ENCODE assay signal across 12 mouse cellular contexts in the genomic region with DNA sequence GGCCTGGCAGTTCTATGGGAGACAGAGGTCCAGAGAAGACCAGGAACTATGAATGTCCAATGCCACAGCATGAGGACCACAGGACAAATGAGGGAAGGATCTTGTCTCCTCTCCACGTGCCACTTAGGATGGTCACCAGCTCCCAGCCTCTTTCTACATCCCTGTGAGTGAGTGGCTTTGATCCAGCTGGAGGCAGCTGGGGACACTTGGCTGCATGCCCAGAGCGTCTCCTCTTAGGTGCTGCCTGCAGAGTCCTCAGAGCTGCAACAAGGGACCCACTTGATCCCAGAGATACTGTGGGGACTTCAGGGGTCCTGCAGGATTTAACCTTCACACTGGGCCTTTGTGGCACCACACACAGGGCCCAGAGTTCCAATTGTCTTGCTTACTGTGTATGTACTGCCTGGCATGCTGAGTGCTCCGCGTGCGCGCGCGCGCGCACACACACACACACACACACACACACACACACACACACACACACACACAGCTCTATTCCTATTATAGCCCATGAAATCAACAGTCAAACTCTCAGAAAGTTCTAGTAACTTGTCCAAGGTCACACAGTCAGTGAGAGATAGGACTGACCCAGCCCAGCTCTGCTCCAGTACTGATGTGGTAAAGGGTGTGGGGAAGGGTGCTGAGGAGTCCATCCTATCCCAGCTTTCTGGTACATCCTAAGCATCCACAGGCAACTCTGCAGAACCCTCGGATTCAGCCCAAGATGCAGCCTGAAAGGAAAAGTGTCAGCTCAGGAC. TPM values are rescaled to one million over a fixed set of nuclear protein-coding genes. Genes with fewer than 3 reads are reported as not detected.
DNase-seq lines count a peak whose midpoint lies in the region; ATAC-seq and TF ChIP-seq lines count a peak whose summit lies in the region.
"Had no signal": no experiment of that assay in that cellular context is flagged by ENCODE, and none has a peak within 500 bp of the region (broad histone marks: within the 10 kb centered on the region; RNA-seq: fewer than 3 reads in every experiment).

No protein-coding gene starts in this region.

- TF ChIP-seq RAD21 in MEL (IDR thresholded peaks at IDR 0.05; ENCODE audit: low read depth, low read length), result no peak

- no peaks in the 10 kb centered on the region for H3K27me3 ChIP-seq in MEL (ENCODE audit: control insufficient read depth in 1 of 2, insufficient read depth in 2 of 2, low read length in 2 of 2)
- H3K27me3 ChIP-seq in heart, embryonic 12.5 days (replicated peaks), result peaks cover 11% of the 10 kb centered on the region

- no peak for TF ChIP-seq EP300 in MEL (IDR thresholded peaks at IDR 0.05; ENCODE audit: low read depth in 1 of 2, low read length in 2 of 2)

- H3K9ac ChIP-seq in MEL (ENCODE audit: control insufficient read depth, low read depth, low read length, poor library complexity, severe bottlenecking), result no peak overlapping the region
- H3K9ac ChIP-seq in heart, embryonic 12.5 days, result no peak overlapping the region

- H3K79me2 ChIP-seq in MEL (ENCODE audit: control insufficient read depth, insufficient read depth, low read length, poor library complexity), result no peaks in the 10 kb centered on the region

- H3K4me3 ChIP-seq in MEL (ENCODE audit: control insufficient read depth in 1 of 2, insufficient read depth in 1 of 2, low read depth in 2 of 2, low read length in 2 of 2), result no peak overlapping the region
- no peak overlapping the region for H3K4me3 ChIP-seq in heart, embryonic 12.5 days

- H3K4me2 ChIP-seq in heart, embryonic 12.5 days, result no peak overlapping the region

- no peak for TF ChIP-seq POLR2A in MEL (IDR thresholded peaks at IDR 0.05; ENCODE audit: control insufficient read depth in 1 of 2, insufficient read depth in 1 of 2, low read depth in 1 of 2, low read length in 2 of 2, poor library complexity in 1 of 2)

- no peak for TF ChIP-seq CTCF in MEL (IDR thresholded peaks at IDR 0.05 in 2 of 3, conservative IDR thresholded peaks at IDR 0.05 in 1 of 3; ENCODE audit: control insufficient read depth in 1 of 3, insufficient read depth in 1 of 3, low read depth in 2 of 3, low read length in 3 of 3, poor library complexity in 1 of 3, severe bottlenecking in 1 of 3)

- no peak overlapping the region for H3K27ac ChIP-seq in MEL (ENCODE audit: control insufficient read depth, low read depth, low read length)
- no peak overlapping the region for H3K27ac ChIP-seq in heart, embryonic 12.5 days (ENCODE audit: poor library complexity, severe bottlenecking)

- no peaks in the 10 kb centered on the region for H3K4me1 ChIP-seq in MEL (ENCODE audit: control insufficient read depth in 1 of 2, insufficient read depth in 2 of 2, low read length in 2 of 2)
- peaks cover 11% of the 10 kb centered on the region for H3K4me1 ChIP-seq in heart, embryonic 12.5 days (replicated peaks)

- ATAC-seq in heart, embryonic 12.5 days (ENCODE audit: insufficient number of reproducible peaks, low FRiP score), result 0 out of 2 replicates have a peak, but pooled peaks have one; percentile 43
- ATAC-seq in megakaryocyte, adult 5-6 weeks (ENCODE audit: poor library complexity, severe bottlenecking), result no peak

- H3K9me3 ChIP-seq in MEL (replicated peaks; ENCODE audit: insufficient read depth, low read length), result no peaks in the 10 kb centered on the region
- H3K9me3 ChIP-seq in heart, embryonic 12.5 days (replicated peaks), result no peaks in the 10 kb centered on the region

- 78% methylated on average over 11 of the region's 11 CpGs for WGBS in heart, embryonic 12.5 days

- no peaks in the 10 kb centered on the region for H3K36me3 ChIP-seq in MEL (ENCODE audit: control insufficient read depth in 1 of 2, insufficient read depth in 2 of 2, low read length in 2 of 2)
- H3K36me3 ChIP-seq in heart, embryonic 12.5 days, result no peaks in the 10 kb centered on the region

- DNase-seq in cerebellum, postnatal 10 days, result peak; percentile 74 to 82
- no peak for DNase-seq in cerebellum, adult 11-12 months
- peak; percentile 63 to 68 for DNase-seq in layer of hippocampus, postnatal 10 days (ENCODE audit: low spot score in 2 of 2)
- DNase-seq in layer of hippocampus, adult 18-20 months (ENCODE audit: low spot score in 2 of 2), result no peak
- peak; percentile 27 for DNase-seq in MEL (ENCODE audit: low read depth, low spot score)
- DNase-seq in T-cell, adult 2 months (ENCODE audit: low spot score), result no peak
- DNase-seq: gastrocnemius, postnatal 36 days; spleen, adult 18-20 months had no signal

TF ChIP-seq in MEL, 35 proteins besides CTCF, POLR2A, EP300 and RAD21:
- no peak for TF ChIP-seq MAX (IDR thresholded peaks at IDR 0.05; ENCODE audit: low read length)
- no peak for TF ChIP-seq JUND (IDR thresholded peaks at IDR 0.05; ENCODE audit: low read depth, low read length)
- no peak for TF ChIP-seq MAZ (IDR thresholded peaks at IDR 0.05; ENCODE audit: low read depth, low read length)
- TF ChIP-seq ZKSCAN1 (IDR thresholded peaks at IDR 0.05; ENCODE audit: low read depth, low read length), result no peak
- no peak for TF ChIP-seq NRF1 (IDR thresholded peaks at IDR 0.05; ENCODE audit: insufficient read depth, low read depth, low read length, poor library complexity, severe bottlenecking)
- TF ChIP-seq MYB (IDR thresholded peaks at IDR 0.05; ENCODE audit: low read depth, low read length), result no peak
- TF ChIP-seq ZMIZ1 (IDR thresholded peaks at IDR 0.05; ENCODE audit: low read depth, low read length), result no peak
- no peak for TF ChIP-seq CHD2 (IDR thresholded peaks at IDR 0.05; ENCODE audit: low read length)
- no peak for TF ChIP-seq CHD1 (IDR thresholded peaks at IDR 0.05; ENCODE audit: low read depth, low read length)
- TF ChIP-seq RCOR1 (IDR thresholded peaks at IDR 0.05; ENCODE audit: low read depth, low read length), result no peak

RNA-seq across cellular contexts. Expression of a gene that starts 9.0 kb away (rescaled TPM):
- under 1 TPM in 1 of 2 experiments, not detected in 1; 0.11 TPM for total RNA-seq in layer of hippocampus, postnatal 10 days (2021)
- total RNA-seq in layer of hippocampus, adult 18-20 months (2021), result not detected
- not detected in 2 replicates for total RNA-seq in MEL (2012; rRNA removed)
- polyA plus RNA-seq in MEL (2012; ENCODE audit: insufficient read depth in 1 of 2, insufficient read length in 2 of 2, low read depth in 1 of 2, low replicate concordance in 2 of 2, missing spikeins in 1 of 2), result not detected
- not detected in 2 replicates for polyA plus RNA-seq in heart, embryonic 12.5 days (2016; fragmentation: Nextera tagmentation; extraction: Ambion mirVana)
- not detected in 2 replicates for total RNA-seq in megakaryocyte, adult 5-6 weeks (2015)
- total RNA-seq in megakaryocyte, adult 5-6 weeks (2017), result 0.16 TPM in 1 of 2 replicates, not detected in the other
- total RNA-seq: gastrocnemius, postnatal 36 days had no signal
- polyA plus RNA-seq: limb, embryonic 11.5 days had no signal

RNA-seq across cellular contexts. Expression of a gene that starts 21.2 kb away (rescaled TPM):
- total RNA-seq in layer of hippocampus, postnatal 10 days (2021), result not detected
- total RNA-seq in layer of hippocampus, adult 18-20 months (2021), result not detected
- total RNA-seq in MEL (2012; rRNA removed), result not detected in 2 replicates
- not detected for polyA plus RNA-seq in MEL (2012; ENCODE audit: insufficient read depth in 1 of 2, insufficient read length in 2 of 2, low read depth in 1 of 2, low replicate concordance in 2 of 2, missing spikeins in 1 of 2)
- not detected in 2 replicates for polyA plus RNA-seq in heart, embryonic 12.5 days (2016; fragmentation: Nextera tagmentation; extraction: Ambion mirVana)
- total RNA-seq in megakaryocyte, adult 5-6 weeks (2015), result not detected in 2 replicates
- not detected in 2 replicates for total RNA-seq in megakaryocyte, adult 5-6 weeks (2017)
- total RNA-seq: gastrocnemius, postnatal 36 days had no signal
- polyA plus RNA-seq: cortical plate, adult 2 months; limb, embryonic 11.5 days had no signal

RNA-seq across cellular contexts. Expression of a gene that starts 28.9 kb away (rescaled TPM):
- 100 to 1,000 TPM; 129 to 136 TPM for total RNA-seq in layer of hippocampus, postnatal 10 days (2021)
- total RNA-seq in layer of hippocampus, adult 18-20 months (2021), result 10 to 100 TPM; 80.1 to 83.4 TPM
- total RNA-seq in MEL (2012; rRNA removed), result 60.7 and 66.5 TPM in 2 replicates
- polyA plus RNA-seq in MEL (2012; ENCODE audit: insufficient read depth in 1 of 2, insufficient read length in 2 of 2, low read depth in 1 of 2, low replicate concordance in 2 of 2, missing spikeins in 1 of 2), result 10 to 100 TPM in 1 of 2 experiments, not detected in 1; 90.1 TPM
- 46.4 and 48.3 TPM in 2 replicates for polyA plus RNA-seq in heart, embryonic 12.5 days (2016; fragmentation: Nextera tagmentation; extraction: Ambion mirVana)
- total RNA-seq in megakaryocyte, adult 5-6 weeks (2015), result 24.1 and 25.8 TPM in 2 replicates
- total RNA-seq in megakaryocyte, adult 5-6 weeks (2017), result 36.6 and 48.6 TPM in 2 replicates

Comparison
In these comparisons a context has a peak if more than half of its experiments do, and no peak if none do; other contexts are left out.
1. DNase-seq: peak in cerebellum, postnatal 10 days (2 of 2), layer of hippocampus, postnatal 10 days (2 of 2) and MEL (single experiment); none in cerebellum, adult 11-12 months (single experiment), layer of hippocampus, adult 18-20 months (0 of 2) and T-cell, adult 2 months (single experiment).